10 mouse cellular contexts compared by ENCODE assay signal in the genomic region with DNA sequence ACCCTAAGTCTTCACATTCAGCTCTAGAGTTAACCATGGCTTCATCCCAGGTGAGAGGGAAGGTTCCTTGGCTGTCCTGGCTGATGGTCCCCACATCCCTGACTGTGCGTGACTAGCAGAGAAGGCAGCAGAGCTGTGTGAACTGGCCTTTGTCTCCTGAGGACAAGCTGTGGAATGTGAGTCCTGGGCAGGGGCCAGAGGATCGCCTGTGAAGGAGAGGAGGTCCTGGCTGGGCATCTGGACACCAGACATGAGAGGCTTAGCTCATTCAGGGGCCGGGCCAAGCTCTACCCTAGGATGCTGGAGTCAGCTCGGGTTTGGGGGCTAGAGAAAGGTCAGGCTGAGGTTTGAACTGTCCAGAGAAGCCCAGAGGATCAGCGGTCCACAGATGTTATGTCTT. TPM values are rescaled to one million over a fixed set of nuclear protein-coding genes. Genes with fewer than 3 reads are reported as not detected.
DNase-seq lines count a peak whose midpoint lies in the region; ATAC-seq and TF ChIP-seq lines count a peak whose summit lies in the region.
"Had no signal": no experiment of that assay in that cellular context is flagged by ENCODE, and none has a peak within 500 bp of the region (broad histone marks: within the 10 kb centered on the region; RNA-seq: fewer than 3 reads in every experiment).

No protein-coding gene starts in this region.

- no peak overlapping the region for H3K9ac ChIP-seq in lung, postnatal 0 days (replicated peaks; ENCODE audit: low read depth)
- no peak overlapping the region for H3K9ac ChIP-seq in midbrain, embryonic 13.5 days (replicated peaks)
- H3K9ac ChIP-seq in liver, embryonic 11.5 days (ENCODE audit: low read depth, low read length): no peak overlapping the region
- H3K9ac ChIP-seq: embryonic facial prominence, embryonic 13.5 days; hindbrain, embryonic 14.5 days; liver, embryonic 13.5 days had no signal

- peak; percentile 76 for DNase-seq in NIH3T3 (ENCODE audit: low read depth)
- peak; percentile 61 for DNase-seq in fibroblast of lung, adult 2 months (ENCODE audit: low read depth)
- peak; percentile 59 to 70 for DNase-seq in heart, postnatal 14 days
- DNase-seq in lung, postnatal 0 days (ENCODE audit: low spot score): peak; percentile 25
- DNase-seq in urinary bladder, postnatal 10 days (ENCODE audit: low spot score): no peak
- no peak for DNase-seq in liver, embryonic 11.5 days (ENCODE audit: low spot score)
- DNase-seq: liver, embryonic 13.5 days had no signal

- no peak for TF ChIP-seq CTCF in lung, postnatal 0 days (IDR thresholded peaks at IDR 0.05)

- no peak overlapping the region for H3K4me2 ChIP-seq in lung, postnatal 0 days (replicated peaks; ENCODE audit: low read depth, low read length)
- no peak overlapping the region for H3K4me2 ChIP-seq in midbrain, embryonic 13.5 days (replicated peaks)
- H3K4me2 ChIP-seq in liver, embryonic 11.5 days: no peak overlapping the region
- H3K4me2 ChIP-seq: embryonic facial prominence, embryonic 13.5 days; hindbrain, embryonic 14.5 days; liver, embryonic 13.5 days had no signal

- peak; percentile 23; the same call in 1 of the 2 replicates for ATAC-seq in lung, postnatal 0 days
- no peak for ATAC-seq in midbrain, embryonic 13.5 days
- no peak for ATAC-seq in liver, embryonic 11.5 days (replicated peaks; ENCODE audit: low FRiP score)

- H3K4me3 ChIP-seq in lung, postnatal 0 days (ENCODE audit: low read depth, low read length): no peak overlapping the region
- H3K4me3 ChIP-seq in midbrain, embryonic 13.5 days (replicated peaks): no peak overlapping the region
- no peak overlapping the region for H3K4me3 ChIP-seq in liver, embryonic 11.5 days (ENCODE audit: low read depth, low read length)
- H3K4me3 ChIP-seq: embryonic facial prominence, embryonic 13.5 days; liver, embryonic 13.5 days had no signal

- 52% methylated on average over 5 of the region's 5 CpGs for WGBS in lung, postnatal 0 days
- WGBS in midbrain, embryonic 13.5 days: 74% methylated on average over 5 of the region's 5 CpGs
- WGBS in liver, embryonic 11.5 days: 51% methylated on average over 5 of the region's 5 CpGs

- H3K4me1 ChIP-seq in lung, postnatal 0 days (ENCODE audit: insufficient read depth, low read depth, low read length): no peaks in the 10 kb centered on the region
- no peaks in the 10 kb centered on the region for H3K4me1 ChIP-seq in midbrain, embryonic 13.5 days (replicated peaks)
- H3K4me1 ChIP-seq in liver, embryonic 11.5 days (replicated peaks; ENCODE audit: control insufficient read depth, insufficient read depth, low read length): peaks cover 4% of the 10 kb centered on the region; the same call in 1 of the 2 replicates

- H3K36me3 ChIP-seq in lung, postnatal 0 days (ENCODE audit: insufficient read depth, low read length): no peaks in the 10 kb centered on the region
- H3K36me3 ChIP-seq in midbrain, embryonic 13.5 days: no peaks in the 10 kb centered on the region
- H3K36me3 ChIP-seq in liver, embryonic 11.5 days (ENCODE audit: control insufficient read depth, insufficient read depth, low read length): no peaks in the 10 kb centered on the region
- H3K36me3 ChIP-seq: embryonic facial prominence, embryonic 13.5 days; liver, embryonic 13.5 days had no signal

- no peaks in the 10 kb centered on the region for H3K27me3 ChIP-seq in lung, postnatal 0 days (replicated peaks; ENCODE audit: insufficient read depth, low read length)
- no peaks in the 10 kb centered on the region for H3K27me3 ChIP-seq in midbrain, embryonic 13.5 days
- no peaks in the 10 kb centered on the region for H3K27me3 ChIP-seq in liver, embryonic 11.5 days (replicated peaks; ENCODE audit: control insufficient read depth, insufficient read depth, low read length)
- H3K27me3 ChIP-seq: embryonic facial prominence, embryonic 13.5 days; liver, embryonic 13.5 days had no signal

- no peak for TF ChIP-seq EP300 in lung, postnatal 0 days (IDR thresholded peaks at IDR 0.05)

- no peak overlapping the region for H3K27ac ChIP-seq in lung, postnatal 0 days (ENCODE audit: low read length)
- H3K27ac ChIP-seq in midbrain, embryonic 13.5 days: no peak overlapping the region
- H3K27ac ChIP-seq in liver, embryonic 11.5 days (ENCODE audit: low read depth, low read length): no peak overlapping the region
- H3K27ac ChIP-seq: embryonic facial prominence, embryonic 13.5 days; hindbrain, embryonic 14.5 days; liver, embryonic 13.5 days had no signal

- no peaks in the 10 kb centered on the region for H3K9me3 ChIP-seq in lung, postnatal 0 days (ENCODE audit: low read length)
- H3K9me3 ChIP-seq in midbrain, embryonic 13.5 days: no peaks in the 10 kb centered on the region
- no peaks in the 10 kb centered on the region for H3K9me3 ChIP-seq in liver, embryonic 11.5 days (ENCODE audit: control insufficient read depth, low read length)
- H3K9me3 ChIP-seq: embryonic facial prominence, embryonic 13.5 days; liver, embryonic 13.5 days had no signal

- intact Hi-C loops in heart, postnatal 14 days (cut with DNase I): no loop called here

RNA-seq across cellular contexts. Expression of gene Col5a1, which starts 39.2 kb away (rescaled TPM):
- total RNA-seq in heart, postnatal 14 days (2021): 100 to 1,000 TPM; 100 to 109 TPM
- polyA plus RNA-seq in lung, postnatal 0 days (2015; fragmentation: Nextera tagmentation; extraction: Ambion mirVana): 47.7 and 50.7 TPM in 2 replicates
- 7.1 and 9.2 TPM in 2 replicates for polyA plus RNA-seq in midbrain, embryonic 13.5 days (2015; fragmentation: Nextera tagmentation; extraction: Ambion mirVana)
- 23.3 and 27.9 TPM in 2 replicates for polyA plus RNA-seq in liver, embryonic 11.5 days (2014; fragmentation: Nextera tagmentation; extraction: Ambion mirVana)

Comparison
In these comparisons a context has a peak if more than half of its experiments do, and no peak if none do; other contexts are left out.
1. DNase-seq: peak in NIH3T3 (single experiment), fibroblast of lung, adult 2 months (single experiment), heart, postnatal 14 days (2 of 2) and lung, postnatal 0 days (single experiment); none in urinary bladder, postnatal 10 days (single experiment) and liver, embryonic 11.5 days (single experiment).